Mouse (Mus musculus): ENCODE data around the gene Adap2.

- no peak for TF ChIP-seq CEBPB (IDR thresholded peaks at IDR 0.05; ENCODE audit: low read depth)
- no peak for TF ChIP-seq CTCF (IDR thresholded peaks at IDR 0.05; ENCODE audit: control insufficient read depth, insufficient read depth, insufficient read length)
- TF ChIP-seq USF1 (IDR thresholded peaks at IDR 0.05; ENCODE audit: low read depth) = no peak
- no peak for TF ChIP-seq MAX (IDR thresholded peaks at IDR 0.05)
Measured at GRCm38 (mm10) chr11:80199773-80200172, 45.9 kb downstream of the Adap2 start.

All from C2C12 (cell line).